Mouse (Mus musculus): ENCODE measurements around the gene Tbc1d30.

The Tbc1d30 gene

GRCm38 (mm10) chr10:121351066-121351581, at the start of gene Tbc1d30:
Gene Tbc1d30 (minus strand): TSS chr10:121351278.
- DNase-seq (ENCODE audit: extremely low spot score, low read depth, low spot score): no peak

GRCm38 (mm10) chr10:121398599-121398998, 47.5 kb upstream of the Tbc1d30 start:
- DNase-seq (ENCODE audit: extremely low spot score, low read depth, low spot score): no peak

GRCm38 (mm10) chr10:121395542-121396176, 44.6 kb upstream of the Tbc1d30 start:
- no peak for DNase-seq (ENCODE audit: extremely low spot score, low read depth, low spot score)

GRCm38 (mm10) chr10:121394789-121395325, 43.8 kb upstream of the Tbc1d30 start:
- no peak for DNase-seq (ENCODE audit: extremely low spot score, low read depth, low spot score)

- DNase-seq (ENCODE audit: extremely low spot score, low read depth, low spot score): no peak
Measured at GRCm38 (mm10) chr10:121394270-121394669, 43.2 kb upstream of the Tbc1d30 start.

- no peak for DNase-seq (ENCODE audit: extremely low spot score, low read depth, low spot score)
Measured at GRCm38 (mm10) chr10:121391901-121392300, 40.8 kb upstream of the Tbc1d30 start.

- DNase-seq (ENCODE audit: extremely low spot score, low read depth, low spot score): no peak
Measured at GRCm38 (mm10) chr10:121390602-121391001, 39.5 kb upstream of the Tbc1d30 start.

- DNase-seq (ENCODE audit: extremely low spot score, low read depth, low spot score): no peak
Measured at GRCm38 (mm10) chr10:121386347-121386746, 35.3 kb upstream of the Tbc1d30 start.

GRCm38 (mm10) chr10:121385695-121386094, 34.6 kb upstream of the Tbc1d30 start:
- DNase-seq (ENCODE audit: extremely low spot score, low read depth, low spot score): no peak

- DNase-seq (ENCODE audit: extremely low spot score, low read depth, low spot score): no peak
Measured at GRCm38 (mm10) chr10:121384710-121385109, 33.6 kb upstream of the Tbc1d30 start.

- DNase-seq (ENCODE audit: extremely low spot score, low read depth, low spot score): no peak
Measured at GRCm38 (mm10) chr10:121381280-121381679, 30.2 kb upstream of the Tbc1d30 start.

- no peak for DNase-seq (ENCODE audit: extremely low spot score, low read depth, low spot score)
Measured at GRCm38 (mm10) chr10:121379387-121379786, 28.3 kb upstream of the Tbc1d30 start.

- no peak for DNase-seq (ENCODE audit: extremely low spot score, low read depth, low spot score)
Measured at GRCm38 (mm10) chr10:121376530-121377271, 25.6 kb upstream of the Tbc1d30 start.

GRCm38 (mm10) chr10:121375649-121376493, 24.8 kb upstream of the Tbc1d30 start:
- no peak for DNase-seq (ENCODE audit: extremely low spot score, low read depth, low spot score)

- DNase-seq (ENCODE audit: extremely low spot score, low read depth, low spot score): no peak
Measured at GRCm38 (mm10) chr10:121374693-121375620, 23.9 kb upstream of the Tbc1d30 start.

GRCm38 (mm10) chr10:121374013-121374412, 22.9 kb upstream of the Tbc1d30 start:
- no peak for DNase-seq (ENCODE audit: extremely low spot score, low read depth, low spot score)

- no peak for DNase-seq (ENCODE audit: extremely low spot score, low read depth, low spot score)
Measured at GRCm38 (mm10) chr10:121370777-121371176, 19.7 kb upstream of the Tbc1d30 start.

GRCm38 (mm10) chr10:121368783-121369465, 17.8 kb upstream of the Tbc1d30 start:
- DNase-seq (ENCODE audit: extremely low spot score, low read depth, low spot score): no peak

- no peak for DNase-seq (ENCODE audit: extremely low spot score, low read depth, low spot score)
Measured at GRCm38 (mm10) chr10:121367780-121368179, 16.7 kb upstream of the Tbc1d30 start.

Data from hindlimb bud, embryonic 11.5 days (tissue).